14 mouse cellular contexts compared by ENCODE assay signal in the genomic region with DNA sequence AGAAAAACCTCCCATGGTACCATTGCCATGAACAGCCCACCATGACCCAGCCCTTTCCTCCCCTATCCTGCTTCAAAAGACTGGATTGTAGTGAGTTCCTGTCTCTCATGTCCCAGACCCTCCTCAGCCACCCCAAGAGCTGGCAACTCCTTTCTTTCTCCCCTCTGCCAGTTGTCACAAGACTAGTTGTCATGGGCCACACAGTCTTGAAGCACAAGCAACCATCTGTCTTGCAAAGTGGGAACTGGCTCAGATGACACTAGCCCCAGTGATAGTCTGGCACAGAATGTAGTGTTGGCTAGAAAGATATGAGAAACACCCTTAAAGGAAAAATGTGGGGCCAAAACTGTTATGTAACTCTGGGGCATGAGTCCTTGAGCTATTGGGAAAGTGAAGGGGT.
DNase-seq lines count a peak whose midpoint lies in the region; ATAC-seq and TF ChIP-seq lines count a peak whose summit lies in the region.
"Had no signal": no experiment of that assay in that cellular context is flagged by ENCODE, and none has a peak within 500 bp of the region (broad histone marks: within the 10 kb centered on the region; RNA-seq: fewer than 3 reads in every experiment).

No protein-coding gene starts in this region.

- H3K4me3 ChIP-seq in forebrain, postnatal 0 days (ENCODE audit: low read depth, low read length) = no peak overlapping the region
- no peak overlapping the region for H3K4me3 ChIP-seq in forebrain, embryonic 12.5 days (replicated peaks)
- H3K4me3 ChIP-seq in lung, adult 2 months (replicated peaks; ENCODE audit: extremely low read depth, low read depth, low read length) = no peak overlapping the region
- H3K4me3 ChIP-seq: erythroblast, embryonic 14.5 days; heart, embryonic 15.5 days; lung, embryonic 15.5 days; neural tube, embryonic 12.5 days had no signal

- TF ChIP-seq CTCF in forebrain, postnatal 0 days (IDR thresholded peaks at IDR 0.05; ENCODE audit: low read depth) = no peak
- no peak for TF ChIP-seq CTCF in lung, adult 2 months (IDR thresholded peaks at IDR 0.05; ENCODE audit: insufficient read depth, low read length)

- H3K36me3 ChIP-seq in forebrain, postnatal 0 days (ENCODE audit: insufficient read depth) = no peaks in the 10 kb centered on the region
- no peaks in the 10 kb centered on the region for H3K36me3 ChIP-seq in forebrain, embryonic 12.5 days (replicated peaks)
- H3K36me3 ChIP-seq: heart, embryonic 15.5 days; lung, embryonic 15.5 days; neural tube, embryonic 12.5 days had no signal

- H3K9me3 ChIP-seq in forebrain, postnatal 0 days (ENCODE audit: low read length) = no peaks in the 10 kb centered on the region
- H3K9me3 ChIP-seq in forebrain, embryonic 12.5 days = no peaks in the 10 kb centered on the region
- H3K9me3 ChIP-seq: heart, embryonic 15.5 days; lung, embryonic 15.5 days; neural tube, embryonic 12.5 days had no signal

- peak; percentile 93 for ATAC-seq in forebrain, postnatal 0 days
- no peak for ATAC-seq in forebrain, embryonic 12.5 days (ENCODE audit: low FRiP score)

- no peak overlapping the region for H3K27ac ChIP-seq in forebrain, postnatal 0 days (ENCODE audit: low read depth, low read length)
- H3K27ac ChIP-seq in forebrain, embryonic 12.5 days = no peak overlapping the region
- H3K27ac ChIP-seq: heart, embryonic 15.5 days; lung, embryonic 15.5 days; neural tube, embryonic 12.5 days had no signal

- no peak overlapping the region for H3K4me2 ChIP-seq in forebrain, postnatal 0 days (ENCODE audit: low read depth)
- H3K4me2 ChIP-seq in forebrain, embryonic 12.5 days = no peak overlapping the region
- H3K4me2 ChIP-seq: heart, embryonic 15.5 days; lung, embryonic 15.5 days; neural tube, embryonic 12.5 days had no signal

- H3K9ac ChIP-seq in forebrain, postnatal 0 days = no peak overlapping the region
- no peak overlapping the region for H3K9ac ChIP-seq in forebrain, embryonic 12.5 days
- H3K9ac ChIP-seq: heart, embryonic 15.5 days; lung, embryonic 15.5 days; neural tube, embryonic 12.5 days had no signal

- DNase-seq in forebrain, postnatal 0 days = peak; percentile 54
- peak; percentile 30 for DNase-seq in lung, postnatal 10 days
- DNase-seq in lung, adult 2 months = no peak
- DNase-seq in brain, embryonic 18.5 days (ENCODE audit: low read depth, low spot score) = peak; percentile 42
- peak; percentile 15 for DNase-seq in lung, postnatal 25 days (ENCODE audit: low spot score)
- no peak for DNase-seq in layer of hippocampus, postnatal 36 days
- no peak for DNase-seq in retina, embryonic 14.5 days (ENCODE audit: low spot score)
- DNase-seq: kidney, postnatal 4 days; thymus, postnatal 4 days had no signal

- TF ChIP-seq POLR2A in lung, adult 2 months (IDR thresholded peaks at IDR 0.05; ENCODE audit: borderline replicate concordance, extremely low read depth, low read depth, low read length) = no peak

- 0 out of 2 replicates have a peak, but pooled peaks cover 3% of the 10 kb centered on the region for H3K4me1 ChIP-seq in forebrain, postnatal 0 days (ENCODE audit: insufficient read depth)
- no peaks in the 10 kb centered on the region for H3K4me1 ChIP-seq in forebrain, embryonic 12.5 days
- no peaks in the 10 kb centered on the region for H3K4me1 ChIP-seq in lung, adult 2 months (ENCODE audit: control insufficient read depth, insufficient read depth, low read length)
- H3K4me1 ChIP-seq: heart, embryonic 15.5 days; lung, embryonic 15.5 days; neural tube, embryonic 12.5 days had no signal

- H3K27me3 ChIP-seq in forebrain, postnatal 0 days (ENCODE audit: insufficient read depth, low read length) = no peaks in the 10 kb centered on the region
- H3K27me3 ChIP-seq in forebrain, embryonic 12.5 days = no peaks in the 10 kb centered on the region
- H3K27me3 ChIP-seq: heart, embryonic 15.5 days; lung, embryonic 15.5 days; neural tube, embryonic 12.5 days had no signal

Comparison
In these comparisons a context has a peak if more than half of its experiments do, and no peak if none do; other contexts are left out.
1. DNase-seq: peak in forebrain, postnatal 0 days (single experiment), lung, postnatal 10 days (single experiment), brain, embryonic 18.5 days (single experiment) and lung, postnatal 25 days (single experiment); none in lung, adult 2 months (single experiment), layer of hippocampus, postnatal 36 days (0 of 2) and retina, embryonic 14.5 days (single experiment).